Mouse (Mus musculus): ENCODE results near the gene Rpl28.
"Not testable (repeated sequence)": the region's sequence is repeated elsewhere in the genome, so short reads cannot be mapped to it uniquely, and the experiment has no call there.

The Rpl28 gene

DNA sequence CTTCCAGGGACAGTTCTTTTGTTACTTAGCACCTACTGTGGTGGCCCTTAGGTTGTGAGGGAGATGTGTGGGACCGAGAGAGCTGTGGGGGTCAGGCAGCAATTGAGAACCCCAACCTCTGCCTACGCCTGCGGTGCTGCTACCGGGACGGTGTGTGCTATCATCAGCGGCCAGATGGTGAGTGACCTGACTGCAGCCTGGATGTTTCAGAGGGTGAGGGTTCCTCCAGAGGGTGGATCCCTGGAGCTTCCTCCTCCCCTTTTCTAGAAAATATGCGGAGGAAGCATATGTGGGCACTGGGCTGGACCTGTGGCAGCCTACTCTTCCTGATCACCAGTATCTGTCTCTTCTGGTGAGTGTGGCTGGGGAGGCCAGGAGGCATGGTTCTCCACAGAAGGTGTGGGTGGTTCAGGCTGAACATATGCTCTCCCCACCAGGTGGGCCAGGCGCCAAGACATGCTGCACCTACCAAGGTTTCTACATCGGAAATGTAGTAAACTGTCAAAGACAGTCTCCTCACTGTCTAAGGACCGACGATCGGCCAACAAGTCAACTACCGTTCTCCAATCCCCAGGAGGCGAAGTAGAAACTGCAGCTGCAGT lies 8.9 kb upstream of the Rpl28 start:
- peak; percentile 82 for DNase-seq

DNA sequence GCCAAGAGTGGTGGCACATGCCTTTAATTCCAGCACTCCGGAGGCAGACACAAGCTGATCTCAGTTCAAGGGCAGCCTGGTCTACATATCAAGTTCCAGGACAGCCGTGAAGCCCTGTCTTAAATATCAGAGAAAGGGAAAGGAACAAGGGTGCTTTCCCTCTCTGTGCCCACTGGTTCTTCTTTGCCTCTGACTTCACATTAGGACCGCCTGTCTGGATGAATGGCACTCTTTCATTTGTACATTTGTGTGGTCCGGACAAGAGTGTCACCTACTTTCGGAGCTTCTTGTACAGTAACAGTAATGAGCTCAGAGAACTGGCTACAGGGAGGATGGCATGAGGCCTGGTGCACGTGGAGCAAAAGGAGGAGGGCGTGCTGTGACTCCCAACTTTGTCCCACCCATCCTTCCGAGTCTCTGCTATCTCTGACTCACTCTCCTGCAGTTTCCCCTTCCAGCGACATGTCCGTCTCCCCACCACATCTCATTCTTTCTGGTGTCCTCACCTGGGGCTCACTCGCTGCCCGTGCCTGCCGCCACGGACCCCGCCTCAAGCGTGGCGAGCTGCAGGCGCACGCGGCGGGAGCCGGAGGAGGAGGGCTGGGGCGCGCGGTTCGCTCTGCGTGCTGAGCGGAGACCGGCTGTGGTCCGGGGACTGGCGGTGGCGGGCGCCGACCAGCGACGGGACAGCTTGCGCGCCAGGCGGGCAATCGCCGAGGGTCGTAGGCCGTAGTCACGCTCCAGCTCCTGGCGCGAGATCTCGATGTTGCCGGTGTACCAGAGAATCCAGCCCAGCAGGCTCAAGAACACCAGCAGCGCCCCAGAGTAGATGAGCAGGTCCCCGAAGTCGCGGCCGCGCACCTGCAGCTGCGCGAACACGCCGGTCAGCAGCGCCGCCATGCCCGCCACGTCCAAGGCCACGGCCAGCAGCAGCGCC lies 3.9 kb upstream of the Rpl28 start:
- peak; percentile 63 for DNase-seq

DNA sequence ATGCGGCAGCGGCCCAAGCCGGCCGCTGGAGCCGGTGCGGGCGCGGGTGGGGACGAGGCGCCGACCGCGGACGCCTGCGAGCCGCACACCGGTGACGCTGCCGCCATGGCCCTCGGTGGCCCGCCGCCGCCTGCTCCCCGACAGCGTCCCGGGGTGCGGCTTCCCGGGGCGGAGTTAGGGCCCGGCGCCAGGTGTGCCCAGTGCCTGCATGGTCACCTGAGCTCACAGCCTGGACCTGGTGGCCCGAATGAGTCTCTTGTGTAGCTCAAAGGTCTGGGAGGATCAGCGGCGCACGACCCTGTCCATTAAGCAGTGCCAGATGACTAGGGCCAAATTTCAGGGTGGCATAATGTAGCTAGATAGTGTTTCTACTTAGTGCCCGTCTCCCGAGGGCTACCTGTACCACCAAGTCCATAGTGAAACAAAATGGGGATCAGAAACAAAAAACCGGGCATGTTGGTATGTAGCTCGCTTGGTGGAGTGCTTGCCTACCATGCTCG lies 3.2 kb upstream of the Rpl28 start, which contains the start of gene Tmem238:
Gene Tmem238 (minus strand): TSS at position 221 of the 500 bp plus-strand sequence.
- peak; percentile 80 for DNase-seq

- DNase-seq, result not testable (repeated sequence)
Measured at GRCm38 (mm10) chr7:4793248-4793647, 574 bp downstream of the Rpl28 start.

DNA sequence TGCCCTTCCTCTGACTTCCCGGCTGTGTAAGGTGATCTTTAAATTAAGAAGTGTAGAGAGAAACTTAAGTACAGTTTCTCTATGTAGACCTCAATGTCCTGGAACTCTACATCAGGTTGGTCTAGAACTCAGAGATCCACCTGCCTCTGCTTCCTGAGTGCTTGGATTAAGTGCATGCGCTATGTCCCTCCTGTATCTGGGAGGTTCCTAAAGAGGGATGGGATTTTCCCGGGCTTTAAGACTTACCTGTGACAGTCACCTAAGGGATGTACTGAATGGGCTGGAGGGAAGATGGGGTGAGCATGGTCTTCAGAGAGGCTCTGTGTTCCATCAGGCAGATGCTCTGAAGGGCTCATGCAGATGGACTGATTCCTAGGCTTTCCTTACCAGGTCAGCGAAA lies 1.0 kb downstream of the Rpl28 start:
- no peak for DNase-seq

GRCm38 (mm10) chr7:4794631-4795168 lies 2.0 kb downstream of the Rpl28 start:
- DNase-seq, result no peak

- peak; percentile 79 for DNase-seq
Measured at GRCm38 (mm10) chr7:4795767-4796433, 3.2 kb downstream of the Rpl28 start.

DNA sequence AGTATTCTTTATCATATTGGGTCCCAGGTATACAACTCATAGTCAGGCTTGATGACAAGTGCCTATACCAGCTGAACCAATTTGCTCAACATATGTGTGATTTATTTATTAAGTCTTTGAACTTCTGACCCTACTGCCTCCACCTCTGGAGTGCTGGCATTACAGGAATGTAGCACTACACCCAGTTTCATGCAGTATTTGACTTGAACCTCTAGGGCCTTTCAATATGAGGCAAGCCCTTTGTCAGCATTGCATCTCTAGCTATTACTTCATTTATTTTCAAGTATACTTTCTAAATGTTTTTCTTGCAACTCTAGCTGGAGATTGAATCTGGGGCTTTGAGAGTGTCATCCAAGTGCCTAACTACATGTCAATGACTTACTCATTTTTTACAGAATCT lies 9.6 kb downstream of the Rpl28 start:
- no peak for DNase-seq

GRCm38 (mm10) chr7:4806716-4807115 lies 14.0 kb downstream of the Rpl28 start:
- DNase-seq, result peak; percentile 62

DNA sequence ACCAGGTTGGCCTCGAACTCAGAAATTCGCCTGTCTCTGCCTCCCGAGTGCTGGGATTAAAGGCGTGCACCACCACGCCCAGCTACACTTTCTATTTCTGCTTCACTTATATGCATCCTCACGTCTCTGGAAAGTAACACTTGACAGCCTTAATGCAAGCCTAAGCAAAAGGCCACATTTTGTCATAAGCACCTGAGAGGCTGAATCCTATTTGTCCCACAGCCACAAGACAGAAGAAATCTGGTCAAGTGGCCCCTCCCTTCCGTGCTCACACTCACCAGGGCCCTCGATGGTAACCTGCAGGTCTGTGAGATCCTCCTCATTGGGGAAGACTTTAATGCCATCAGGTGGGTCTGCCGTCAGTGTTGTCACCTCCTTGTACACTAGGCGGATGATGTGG lies 18.5 kb downstream of the Rpl28 start:
- DNase-seq, result peak; percentile 52

DNA sequence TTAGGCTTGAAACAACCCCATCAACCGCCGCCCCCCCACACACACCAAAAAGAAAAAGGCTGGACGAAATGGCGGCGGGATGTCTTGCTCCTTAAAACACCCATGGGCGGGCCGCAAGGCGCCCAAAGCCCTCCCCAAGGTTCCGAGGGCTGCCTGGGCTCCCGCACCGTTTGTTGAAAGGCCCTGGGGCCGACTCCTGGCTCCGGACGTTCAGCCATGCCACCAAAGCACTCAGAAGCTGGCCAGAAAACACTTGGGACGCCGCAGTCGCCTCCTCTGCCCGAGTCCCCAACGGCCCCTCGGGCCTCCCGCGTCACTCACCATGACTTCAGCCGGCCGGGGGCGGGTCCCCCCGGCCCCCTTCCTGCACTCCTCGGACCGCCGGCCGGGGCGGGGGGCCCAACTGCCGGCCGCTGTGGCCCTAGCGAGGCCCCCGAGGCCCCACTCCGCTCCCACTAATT lies 19.2 kb downstream of the Rpl28 start:
- no peak for DNase-seq

GRCm38 (mm10) chr7:4812303-4813104 lies 19.8 kb downstream of the Rpl28 start, which contains the start of gene Ube2s:
Ube2s (minus strand) TSS chr7:4812590.
- peak; percentile 100 for DNase-seq

- peak; percentile 57 for DNase-seq
Measured at GRCm38 (mm10) chr7:4813105-4813791, 20.6 kb downstream of the Rpl28 start.

GRCm38 (mm10) chr7:4816559-4816958 lies 23.9 kb downstream of the Rpl28 start:
- DNase-seq, result no peak

- not testable (repeated sequence) for DNase-seq
Measured at GRCm38 (mm10) chr7:4820925-4821324, 28.3 kb downstream of the Rpl28 start.

GRCm38 (mm10) chr7:4821690-4822089 lies 29.0 kb downstream of the Rpl28 start:
- DNase-seq, result no peak

GRCm38 (mm10) chr7:4822162-4822907 lies 29.7 kb downstream of the Rpl28 start:
- no peak for DNase-seq

DNA sequence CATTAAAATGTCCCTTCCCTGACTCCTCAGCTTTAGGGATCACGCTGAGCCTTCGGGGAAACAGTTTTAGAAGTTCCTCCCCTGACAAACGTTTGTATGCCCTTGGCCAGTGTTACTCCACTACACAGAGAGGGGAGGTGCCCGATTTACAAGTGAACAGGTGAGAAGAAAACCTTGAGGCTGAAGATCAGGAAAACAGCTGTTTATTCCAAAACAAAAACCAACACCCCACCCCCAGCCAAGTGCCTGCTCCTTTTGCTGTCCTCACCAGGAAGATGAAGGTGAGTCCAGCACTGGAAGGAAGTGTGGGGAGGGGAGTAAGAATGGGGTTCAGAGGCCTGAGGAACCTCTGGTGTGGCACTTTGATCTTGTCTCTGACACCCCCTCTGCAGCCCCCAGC lies 32.7 kb downstream of the Rpl28 start:
- no peak for DNase-seq

DNA sequence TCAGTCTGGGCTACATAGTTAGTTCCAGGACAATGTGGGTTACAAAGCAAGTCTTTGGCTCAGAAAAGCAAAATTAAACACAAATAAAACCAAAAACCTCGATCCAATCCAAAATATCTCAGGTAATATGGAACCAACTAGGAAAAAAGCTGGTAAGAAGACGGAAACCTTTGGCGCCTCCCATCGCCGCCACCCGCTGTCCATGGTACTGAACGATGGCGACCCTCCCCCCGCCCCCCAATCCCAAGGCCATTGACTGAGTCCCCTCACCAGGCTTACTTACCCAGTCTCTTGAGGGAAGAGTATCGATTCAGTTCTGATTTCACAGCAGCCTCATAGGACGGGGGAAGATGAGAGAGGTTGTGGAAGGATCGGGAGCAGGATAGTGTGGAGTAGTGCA lies 37.8 kb downstream of the Rpl28 start:
- no peak for DNase-seq

DNA sequence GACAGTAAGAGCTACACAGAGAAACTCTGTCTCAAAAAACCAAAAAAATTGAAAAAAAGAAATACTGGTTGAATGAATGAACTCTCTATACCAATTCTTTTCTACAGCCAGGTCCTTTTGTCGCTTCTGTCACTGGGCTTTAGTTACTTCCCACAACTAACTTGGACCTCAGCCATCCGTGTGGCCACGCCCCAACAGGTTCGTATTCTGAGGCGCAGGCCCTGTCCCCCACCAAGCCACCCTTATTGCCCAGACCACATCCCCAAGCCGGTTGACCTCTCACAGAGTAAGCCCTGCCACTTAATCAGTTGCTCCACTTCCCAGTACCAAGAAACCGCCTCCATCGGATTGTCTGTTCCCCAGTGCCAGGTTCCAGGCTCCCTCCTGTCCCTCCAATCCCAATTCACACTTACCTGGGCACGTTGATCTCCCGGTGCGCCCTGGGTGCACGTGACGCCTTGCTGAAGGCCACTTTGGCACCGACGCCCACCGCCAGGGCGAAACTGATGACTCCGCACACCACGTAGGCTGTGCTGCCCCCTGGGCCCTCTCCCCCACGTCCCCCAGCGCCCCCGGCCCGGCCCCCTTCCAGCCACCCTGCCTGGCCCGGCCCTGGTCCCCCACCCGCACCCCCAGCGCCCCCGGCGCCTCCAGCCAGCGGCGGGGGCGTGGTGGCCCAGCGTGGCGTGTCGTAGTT lies 43.1 kb downstream of the Rpl28 start:
- DNase-seq, result peak; percentile 65

Measured in cerebellum, adult 9-10 months (tissue).